Mouse (Mus musculus) embryo, embryonic 11 days (tissue): Measurements from ENCODE around the gene Tbata.

Source experiments
- DNase-seq: peaks from one replicate; pipeline ENCODE4 v3.0.0-alpha.2; 2015

Tbata gene

DNA sequence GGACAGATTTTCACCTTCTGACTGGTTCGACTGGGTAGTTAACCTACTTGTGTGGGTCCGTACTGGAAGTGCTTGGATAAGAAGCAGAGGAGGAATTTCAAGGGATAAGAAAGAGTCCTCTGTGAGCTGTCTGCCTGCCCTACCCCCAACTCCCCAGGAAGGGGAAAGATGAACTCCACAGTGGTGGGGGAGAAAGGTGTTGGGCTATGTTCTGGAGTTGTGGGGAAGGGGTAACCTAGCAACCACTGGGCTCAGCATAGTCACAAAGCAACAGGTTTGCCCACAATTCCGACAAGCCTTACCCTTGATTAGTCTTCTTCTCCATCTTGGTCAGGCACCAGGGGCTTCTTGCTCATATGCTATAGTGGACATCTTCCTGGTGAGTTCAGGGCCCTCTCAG, at the start of gene Tbata:
TSS of gene Tbata (plus strand) at position 301 of the 400 bp plus-strand sequence.
- no peak for DNase-seq

DNA sequence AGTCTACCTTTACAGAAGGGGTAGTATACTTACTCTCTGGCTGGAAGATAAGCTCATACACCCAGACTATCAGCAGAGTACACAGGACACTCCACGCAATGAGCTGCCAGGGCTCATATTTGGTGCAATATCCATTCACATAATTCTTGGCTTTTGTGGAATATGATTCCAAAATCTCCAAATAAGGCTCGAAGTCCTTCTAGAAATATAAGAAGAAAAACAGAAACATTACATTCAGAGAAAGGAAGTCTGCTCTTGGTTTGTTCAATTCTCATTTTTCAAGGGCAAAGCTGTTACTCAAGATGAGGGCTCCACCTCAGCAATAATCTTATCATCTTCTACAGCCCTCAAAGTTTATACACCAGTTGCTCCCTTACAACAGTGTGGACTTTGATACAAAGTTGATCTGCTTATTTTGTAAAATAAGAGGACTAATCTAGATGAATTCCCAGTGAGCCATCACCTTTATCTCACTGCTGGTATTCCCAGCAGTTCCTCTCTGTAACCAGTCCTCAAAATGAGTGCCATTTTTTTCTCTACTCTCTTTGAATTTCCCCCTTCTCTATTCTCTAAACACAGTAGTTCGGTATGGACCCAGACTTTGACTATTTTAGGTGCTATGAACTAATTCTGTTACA, 48.4 kb upstream of the Tbata start:
- DNase-seq = no peak

DNA sequence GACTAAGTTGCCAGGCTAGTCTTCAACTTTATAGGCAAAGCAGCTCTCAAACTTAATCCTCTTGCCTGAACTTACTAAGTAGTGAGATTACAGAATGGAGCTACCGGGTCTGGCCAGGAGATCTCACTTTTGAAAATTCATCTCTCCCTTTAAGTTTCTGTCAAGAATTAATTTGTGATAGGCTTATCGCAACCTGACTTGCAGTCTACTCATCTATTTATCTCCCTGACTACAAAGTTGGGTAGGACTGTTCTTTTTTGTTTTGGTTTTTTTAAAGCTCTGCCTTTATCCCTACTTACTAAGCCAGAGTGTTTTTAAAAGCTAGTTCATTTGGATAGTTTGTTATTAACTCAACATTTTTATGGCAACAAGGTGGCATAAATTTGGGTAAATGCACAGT, 47.3 kb upstream of the Tbata start:
- DNase-seq = no peak

DNA sequence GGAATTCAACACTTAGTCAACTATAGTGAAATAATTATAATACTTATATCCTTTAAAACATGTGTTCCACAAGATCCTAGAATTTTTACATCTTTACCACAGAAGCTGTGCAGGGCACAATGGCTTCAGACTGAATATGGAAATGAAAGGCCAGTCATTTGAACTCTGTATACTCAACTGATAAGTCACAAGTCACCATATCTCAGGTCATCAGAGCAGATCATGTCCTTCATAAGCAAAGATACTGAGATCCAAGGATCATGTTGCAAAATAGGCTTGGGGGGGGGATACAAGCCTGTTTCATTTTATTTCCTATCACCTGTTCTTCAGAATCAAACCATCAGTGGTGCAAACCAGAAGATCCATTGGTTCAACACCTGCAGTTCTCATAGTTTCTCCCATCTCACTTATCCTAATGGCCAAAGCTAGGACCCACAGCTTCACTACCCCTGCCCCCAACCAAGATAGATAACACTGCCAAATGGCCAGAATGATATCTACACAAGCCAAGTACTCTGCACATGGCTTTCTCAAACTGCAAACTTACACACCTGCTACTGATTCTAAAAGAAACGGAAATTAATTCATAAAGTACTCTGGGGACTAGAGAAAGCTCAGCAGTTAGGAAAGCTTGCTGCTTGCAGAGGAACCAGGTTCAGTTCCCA, 42.9 kb upstream of the Tbata start:
- DNase-seq = no peak

DNA sequence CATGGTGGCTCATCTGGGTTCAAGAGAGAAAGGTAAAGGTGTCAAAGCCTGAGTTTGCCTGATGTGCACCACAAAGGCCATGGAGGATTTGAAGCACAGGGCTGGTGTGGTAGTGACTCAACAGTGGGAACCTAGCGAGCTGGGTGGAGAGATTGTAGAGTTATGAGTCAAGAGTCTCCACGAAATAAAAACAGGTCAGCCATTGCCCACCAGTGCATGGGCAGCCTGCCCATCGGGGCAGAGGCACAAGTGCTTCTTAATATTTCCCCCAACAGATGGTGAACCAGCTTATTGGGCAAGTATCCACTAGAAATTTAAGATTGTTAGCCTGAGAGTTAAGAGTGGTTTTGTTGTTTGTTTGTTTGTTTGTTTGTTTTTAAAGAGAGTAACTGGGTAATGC, 40.8 kb upstream of the Tbata start:
- no peak for DNase-seq

DNA sequence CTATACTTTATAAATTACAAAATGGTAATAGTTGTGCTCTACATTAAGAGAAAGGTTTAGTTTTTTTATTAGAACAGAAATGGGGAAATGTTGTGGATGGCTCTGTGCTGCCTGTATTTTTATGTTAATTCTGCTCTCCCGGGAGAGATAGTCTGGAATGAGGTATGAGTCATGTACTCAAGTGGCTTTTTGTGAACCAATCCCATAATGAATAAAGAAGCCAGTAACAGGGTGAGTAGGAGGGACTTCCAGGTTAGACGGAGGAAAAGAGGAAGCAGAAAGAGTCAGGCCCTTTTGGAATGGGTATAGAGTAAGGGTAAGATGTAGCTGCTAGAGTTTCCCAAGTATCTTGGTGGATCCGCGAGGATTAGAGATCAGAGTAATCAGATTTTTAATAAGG, 37.7 kb upstream of the Tbata start:
- no peak for DNase-seq

DNA sequence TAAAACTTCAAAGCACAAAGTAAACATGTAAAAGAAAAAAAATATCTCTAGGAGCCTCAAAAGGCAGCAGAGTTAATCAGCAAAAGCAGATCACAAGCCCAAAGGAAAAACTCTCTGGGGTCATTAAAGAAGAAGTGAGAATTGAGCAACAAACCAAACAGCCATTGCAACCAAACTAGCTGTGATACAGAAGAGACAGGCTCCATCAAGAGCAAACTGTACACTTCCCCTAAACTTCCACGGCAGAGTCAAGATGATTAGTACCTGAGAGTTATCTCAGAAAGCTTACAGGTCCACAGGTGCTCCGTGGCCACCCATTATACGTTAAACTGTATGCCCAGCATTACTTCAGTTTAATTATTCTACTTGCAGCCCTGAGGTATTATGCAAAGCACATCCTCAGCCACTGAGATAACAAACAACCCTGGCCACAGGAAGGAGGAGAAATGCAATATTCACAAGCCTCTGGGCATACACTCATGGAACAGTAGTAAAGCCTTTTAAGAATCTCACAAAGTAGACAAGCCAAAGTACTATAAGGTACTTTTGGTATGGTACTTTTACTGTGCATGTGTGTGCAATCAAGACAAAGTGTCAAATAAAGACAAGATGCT, 36.4 kb upstream of the Tbata start:
- DNase-seq = no peak

DNA sequence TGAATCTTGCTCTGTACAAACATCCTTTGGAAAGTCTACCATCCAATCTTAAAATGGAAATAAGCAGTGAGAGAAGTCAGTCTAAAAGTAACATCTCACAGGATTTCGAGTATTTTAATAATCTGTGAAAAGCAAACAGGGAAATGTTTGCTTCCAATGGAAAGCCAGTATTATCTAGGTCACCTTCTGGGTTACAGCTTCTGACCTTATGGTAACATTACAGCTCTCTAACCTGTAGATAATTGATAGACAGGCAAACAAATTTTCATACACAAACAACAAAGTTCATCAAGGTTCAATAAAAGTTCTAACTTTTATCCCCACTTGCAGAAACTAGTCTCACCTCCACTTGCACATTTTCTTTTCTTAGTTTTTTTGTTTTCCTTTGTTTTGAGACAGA, 34.2 kb upstream of the Tbata start:
- DNase-seq = no peak

DNA sequence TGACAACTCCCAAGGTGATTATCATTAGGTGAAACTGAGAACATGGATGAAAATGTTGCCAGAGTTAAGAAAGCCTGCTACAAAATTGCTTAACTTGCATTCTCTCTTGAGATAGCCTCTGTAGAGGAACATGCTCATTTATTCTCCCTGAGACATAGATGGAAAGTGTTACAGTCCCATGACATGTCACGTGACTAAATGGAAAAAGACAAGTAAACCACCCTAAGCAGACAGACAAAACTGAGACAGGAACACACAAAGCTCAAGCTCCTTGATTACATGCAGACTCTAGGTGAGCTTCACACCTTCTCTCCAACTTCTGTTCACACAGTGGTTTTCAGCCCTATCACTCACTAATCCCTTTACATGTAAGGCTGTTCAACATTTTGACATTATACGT, 28.4 kb upstream of the Tbata start:
- no peak for DNase-seq

DNA sequence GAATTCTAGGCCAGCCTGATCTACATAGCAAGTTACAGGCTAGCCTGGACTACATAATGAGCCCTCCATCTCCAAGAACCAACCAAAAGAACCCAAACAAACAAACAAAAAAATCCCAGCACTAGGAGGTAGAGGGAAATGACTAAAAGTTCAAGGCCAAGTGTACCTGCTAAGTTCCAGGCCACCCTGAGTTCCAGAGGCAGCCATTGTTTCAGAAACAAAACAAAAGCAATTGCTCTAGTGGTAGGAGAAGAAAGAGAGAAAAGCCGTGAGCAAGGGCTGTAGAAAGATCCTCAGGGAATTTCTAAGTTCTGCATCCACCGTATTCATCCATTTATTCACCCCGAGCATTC, 26.0 kb upstream of the Tbata start:
- DNase-seq = no peak

DNA sequence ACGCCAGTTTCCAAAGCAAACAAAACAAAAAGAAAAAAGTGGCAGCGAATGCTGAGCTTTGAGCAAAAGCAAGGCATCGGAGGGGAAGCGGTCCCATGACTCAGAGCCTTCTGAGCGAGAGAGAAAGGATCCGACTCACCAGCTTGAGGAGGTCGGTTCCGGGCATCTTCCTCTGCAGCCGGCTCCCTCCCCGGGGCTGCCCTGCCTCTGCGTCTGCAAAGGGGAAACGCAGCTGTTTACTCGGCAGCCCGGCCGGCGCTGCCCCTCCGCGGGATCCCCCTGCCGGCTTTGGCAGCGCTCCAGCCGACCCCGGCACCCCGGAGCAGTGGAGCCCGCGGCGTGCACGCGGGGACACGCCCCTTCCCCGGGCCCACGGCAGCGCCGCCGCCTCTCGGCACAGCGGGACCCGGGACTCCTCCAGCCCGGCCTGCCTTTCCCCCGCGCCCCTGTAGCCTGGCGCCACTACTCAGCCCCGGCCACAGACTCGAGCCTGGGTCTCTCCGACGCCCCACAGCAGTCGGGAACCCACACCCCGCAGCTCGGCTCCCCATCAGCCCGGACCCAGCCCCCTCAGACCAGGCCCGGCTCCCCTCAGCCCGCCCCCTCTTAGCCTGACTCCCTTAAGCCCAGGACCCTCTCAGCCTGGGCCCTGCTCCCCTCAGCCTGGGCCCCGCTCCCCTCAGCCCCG, 25.5 kb upstream of the Tbata start:
- DNase-seq = peak; percentile 83

DNA sequence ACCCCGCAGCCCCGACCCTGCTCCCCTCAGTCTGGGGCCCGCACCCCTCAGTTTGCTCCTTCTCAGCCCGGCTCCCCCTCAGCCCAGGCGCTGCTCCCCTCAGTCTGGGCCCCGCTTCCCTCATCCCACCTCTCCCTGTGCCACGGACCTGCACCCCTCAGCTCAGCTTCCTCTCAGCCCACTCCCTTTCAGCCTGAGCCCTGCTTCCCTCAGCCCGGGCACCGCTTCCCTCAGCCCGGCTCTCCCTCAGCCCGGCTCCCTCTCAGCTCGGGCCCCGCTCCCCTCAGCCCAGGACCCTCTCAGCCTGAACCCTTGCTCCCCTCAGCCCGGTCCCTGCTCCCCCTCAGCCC, 25.0 kb upstream of the Tbata start:
- no peak for DNase-seq

DNA sequence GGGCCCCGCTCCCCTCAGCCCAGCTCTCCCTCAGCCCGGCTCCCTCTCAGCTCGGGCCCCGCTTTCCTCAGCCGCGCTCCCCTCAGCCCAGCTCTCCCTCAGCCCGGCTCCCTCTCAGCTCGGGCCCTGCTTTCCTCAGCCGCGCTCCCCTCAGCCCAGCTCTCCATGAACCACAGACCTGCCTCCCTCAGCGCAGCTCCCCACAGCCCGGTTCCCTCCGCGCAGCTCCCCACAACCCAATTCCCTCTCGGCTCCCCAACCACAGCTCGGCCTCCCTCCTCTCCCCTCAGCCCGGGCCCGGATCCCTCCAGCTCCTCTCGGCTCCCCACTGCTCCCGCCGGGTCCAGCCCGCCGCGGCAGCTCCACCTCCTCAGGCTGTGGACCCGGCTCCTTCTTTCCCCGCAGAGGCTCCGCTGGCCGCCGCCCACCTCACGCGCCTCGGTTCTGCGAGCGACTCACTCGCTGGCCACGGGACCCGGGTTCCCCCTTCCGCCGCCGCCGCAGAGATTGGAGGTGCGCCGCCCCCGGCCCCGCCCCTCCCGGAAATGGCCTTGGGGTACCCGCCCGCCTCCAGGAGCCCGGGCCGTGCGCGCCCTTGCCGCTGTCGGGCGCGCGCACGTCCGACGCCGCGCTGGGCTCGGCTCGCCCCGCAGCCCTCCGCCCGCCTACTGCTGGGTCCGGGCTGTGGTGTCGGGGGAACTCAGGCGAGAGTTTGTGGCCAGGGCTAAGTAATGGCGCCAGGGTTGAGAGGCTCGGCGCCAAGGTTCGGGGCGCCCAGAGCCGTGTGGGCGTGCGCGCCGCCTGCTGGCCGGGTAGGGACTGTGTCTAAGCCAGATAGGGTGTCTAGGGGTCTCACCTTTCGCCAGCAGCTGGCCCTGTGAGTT, 24.4 kb upstream of the Tbata start, which contains the start of gene Sgpl1:
TSS of gene Sgpl1 (minus strand) at position 547 of the 884 bp plus-strand sequence.
- DNase-seq = peak; percentile 97

DNA sequence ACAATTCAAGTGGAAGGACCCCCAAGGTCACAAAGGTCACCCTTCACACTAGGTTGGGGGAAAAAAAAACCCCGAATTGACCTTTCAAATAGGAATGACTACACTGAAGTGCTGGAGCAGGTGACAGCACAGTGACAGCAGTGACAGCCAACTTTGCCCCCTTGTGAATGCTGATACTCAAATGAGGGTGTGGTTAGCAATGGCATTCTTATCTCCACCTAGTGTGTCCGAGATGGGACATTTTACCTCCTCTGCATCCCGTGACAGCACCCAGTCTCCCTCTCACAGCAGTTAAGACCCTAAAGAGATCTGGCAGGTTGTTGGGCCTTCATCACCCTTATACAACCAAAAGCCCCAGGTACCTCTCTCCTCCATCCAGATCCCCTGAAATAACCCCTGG, 22.3 kb upstream of the Tbata start:
- DNase-seq = no peak

DNA sequence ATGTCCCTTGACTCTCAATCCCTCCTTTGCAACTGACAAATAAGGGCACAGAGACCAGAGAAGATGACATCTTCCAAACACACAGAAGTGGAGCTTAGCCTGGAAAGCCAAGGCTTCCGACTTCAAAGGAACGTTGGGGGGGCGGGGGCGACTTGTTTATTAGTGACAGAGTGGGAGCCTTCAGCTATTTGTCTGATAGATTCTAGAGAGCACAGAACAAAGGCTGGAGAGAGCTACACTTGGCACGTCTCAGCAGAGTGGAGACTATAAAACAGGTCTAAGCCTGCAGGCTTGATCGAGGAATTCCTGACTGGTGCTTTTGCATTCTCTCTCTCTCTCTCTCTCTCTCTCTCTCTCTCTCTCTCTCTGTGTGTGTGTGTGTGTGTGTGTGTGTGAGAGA, 21.1 kb upstream of the Tbata start:
- peak; percentile 32 for DNase-seq

DNA sequence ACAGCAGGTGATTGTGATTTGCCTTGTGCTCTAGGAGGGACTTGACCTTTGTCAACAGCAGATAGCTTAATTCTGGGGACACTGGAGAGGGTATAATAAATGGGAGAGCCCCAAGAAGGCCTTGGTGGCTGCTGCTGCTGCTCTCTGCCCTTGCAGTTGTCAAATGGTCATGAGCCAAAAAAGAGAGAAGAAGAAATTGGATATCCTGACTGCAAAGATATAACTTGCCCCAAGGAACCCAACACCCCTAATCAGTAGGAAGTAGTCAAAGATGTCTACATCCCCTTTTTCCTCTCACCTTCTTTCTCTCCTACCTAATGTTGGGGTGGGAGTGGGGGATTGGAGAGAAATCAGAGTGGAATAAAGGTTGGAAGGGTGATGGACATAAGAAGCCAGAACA, 19.6 kb upstream of the Tbata start:
- DNase-seq = no peak

DNA sequence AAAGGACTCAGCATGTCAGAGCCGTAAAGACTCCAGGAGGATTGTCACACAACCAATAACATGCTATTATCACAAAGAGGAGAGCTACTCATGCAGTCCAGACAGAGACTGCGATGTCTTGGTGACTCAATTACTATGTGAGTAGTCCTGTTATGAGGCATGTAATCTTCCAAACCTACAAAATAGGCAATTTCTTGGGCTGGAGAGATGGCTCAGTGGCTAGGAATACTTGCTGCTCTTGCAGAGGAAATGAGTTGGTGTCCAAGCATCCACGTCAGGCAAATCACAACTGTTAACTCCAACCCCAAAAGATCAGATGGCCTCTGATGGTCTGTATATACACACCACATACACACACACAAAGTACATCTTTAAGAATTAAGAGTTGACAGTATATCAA, 16.1 kb upstream of the Tbata start:
- DNase-seq = no peak

DNA sequence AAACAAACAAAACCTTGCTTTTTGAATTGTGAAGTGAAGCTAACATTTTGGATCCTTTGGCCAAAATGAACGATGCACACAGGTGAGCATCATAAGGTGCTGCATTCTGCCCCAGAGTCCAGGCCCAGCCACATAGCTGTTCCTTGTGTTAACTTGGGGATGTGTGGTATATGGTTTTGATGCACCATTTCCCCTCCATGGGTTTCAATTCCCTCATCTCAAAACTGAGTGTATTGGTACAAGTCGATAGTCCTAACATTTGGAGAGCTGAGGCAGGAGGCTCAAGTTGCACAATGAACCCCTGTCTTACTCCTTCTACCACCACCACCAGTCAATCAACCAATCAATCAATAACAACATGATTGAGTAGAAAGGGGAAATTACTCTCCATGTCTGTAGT, 15.3 kb upstream of the Tbata start:
- no peak for DNase-seq

DNA sequence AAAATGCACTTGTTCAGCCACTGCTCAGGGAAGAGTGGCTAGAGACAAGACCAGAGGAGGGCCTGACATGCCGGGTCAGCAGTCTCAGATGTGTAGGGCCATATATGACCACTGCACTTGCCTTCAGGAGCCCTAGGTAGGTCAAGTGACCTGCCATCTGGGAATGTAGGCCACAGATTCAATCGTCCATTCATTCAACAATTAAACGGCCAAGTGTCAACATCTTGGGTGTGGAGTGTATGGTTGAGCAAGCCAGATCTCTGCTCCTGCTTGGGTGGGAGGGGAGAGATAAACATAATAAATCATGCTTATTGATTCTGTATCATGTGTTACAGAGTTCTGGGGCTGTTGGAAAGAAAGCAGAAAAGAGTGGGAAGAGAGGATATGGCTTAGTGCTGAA, 13.2 kb upstream of the Tbata start:
- DNase-seq = no peak

DNA sequence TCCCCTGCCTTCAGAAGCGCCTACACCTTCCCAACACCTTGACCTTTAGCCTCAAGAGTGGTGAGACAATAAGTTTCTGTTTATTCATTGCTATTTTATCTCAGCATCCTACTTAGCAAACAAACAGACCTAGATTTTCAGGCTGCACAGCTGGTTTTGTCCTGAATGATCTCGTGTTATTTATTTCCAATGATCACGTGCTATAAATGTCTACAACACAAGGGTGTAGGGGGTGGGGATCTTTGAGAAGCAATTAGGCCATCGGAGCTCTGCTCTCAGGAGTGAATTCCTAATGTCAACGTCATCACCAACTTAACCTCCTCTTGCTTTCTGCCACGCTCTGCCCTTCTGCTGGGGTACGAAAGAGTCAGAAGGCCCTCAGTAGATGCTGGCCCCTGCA, 11.7 kb upstream of the Tbata start:
- no peak for DNase-seq

DNA sequence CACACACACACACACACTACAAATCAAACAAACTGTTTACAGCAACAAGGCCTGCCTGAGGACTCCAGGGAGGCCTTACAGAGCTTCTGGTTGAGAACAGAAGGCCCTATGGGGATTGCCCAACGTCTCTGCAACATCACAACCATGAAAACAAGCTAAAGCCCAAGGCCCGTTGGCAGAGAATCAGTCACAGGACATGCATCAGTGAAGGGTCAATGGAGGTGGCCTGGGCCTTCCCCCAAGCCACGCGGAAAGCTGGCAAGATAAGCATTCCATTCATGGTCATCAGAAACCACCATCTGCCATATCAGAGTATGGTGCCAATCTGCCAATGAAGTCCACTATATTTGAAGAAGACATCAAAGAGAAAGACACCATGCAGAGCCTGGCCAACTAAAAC, 11.1 kb upstream of the Tbata start:
- DNase-seq = no peak

DNA sequence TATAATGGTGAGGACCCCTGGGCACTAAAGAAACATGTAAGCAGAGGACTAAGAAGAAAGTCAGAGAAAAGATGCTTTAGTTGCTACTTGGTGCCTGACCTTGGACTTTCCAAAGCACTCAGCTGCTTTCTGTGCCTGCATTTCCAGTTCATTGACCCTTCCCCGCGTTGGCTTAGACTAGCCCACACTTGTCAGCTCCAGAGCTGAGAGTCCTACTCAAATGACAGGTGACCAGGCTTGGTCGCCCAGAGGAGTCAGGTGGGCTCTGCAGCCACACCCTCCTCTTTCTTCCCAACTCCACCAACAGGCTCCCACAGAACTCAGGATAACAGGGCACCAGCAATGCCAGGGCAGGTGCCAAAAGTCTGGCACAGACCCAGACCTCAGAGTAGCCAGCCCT, 9.4 kb upstream of the Tbata start:
- DNase-seq = no peak
